Mouse (Mus musculus): ENCODE measurements at regions not wholly inside any gene's neighbourhood (a gene's known extent, or its start where the extent isn't known, plus 50 kb on each side); places are given as distances from the start of the nearest gene placed in this dataset.

DNA sequence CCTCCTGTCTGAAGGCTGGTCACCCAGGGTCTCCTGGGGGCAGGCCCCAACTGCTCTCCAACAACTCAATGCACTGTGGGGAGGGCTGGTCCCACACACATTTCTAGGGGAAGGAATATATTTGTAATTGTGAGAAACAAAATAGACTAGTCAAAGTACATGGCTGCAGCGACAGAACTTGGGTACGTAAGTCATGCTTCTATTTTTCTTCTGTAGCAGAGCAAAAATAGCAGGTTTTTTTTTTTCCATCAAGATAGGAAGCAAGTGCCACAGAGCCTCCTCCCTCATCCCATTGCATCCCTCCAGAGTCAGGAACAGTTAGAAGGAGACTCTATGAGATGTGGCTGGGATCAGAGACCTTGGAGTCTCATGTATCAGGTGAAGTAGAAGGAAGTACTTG, 124.9 kb upstream of the Tnr start:
- intact Hi-C loops (cut with DNase I), result loop anchor here (5.0 to 10.0 kb wide), 3 partner anchors 124 to 786 kb away; partner anchors contain the start of gene Tnr
- DNase-seq (ENCODE audit: low spot score), result no peak

DNA sequence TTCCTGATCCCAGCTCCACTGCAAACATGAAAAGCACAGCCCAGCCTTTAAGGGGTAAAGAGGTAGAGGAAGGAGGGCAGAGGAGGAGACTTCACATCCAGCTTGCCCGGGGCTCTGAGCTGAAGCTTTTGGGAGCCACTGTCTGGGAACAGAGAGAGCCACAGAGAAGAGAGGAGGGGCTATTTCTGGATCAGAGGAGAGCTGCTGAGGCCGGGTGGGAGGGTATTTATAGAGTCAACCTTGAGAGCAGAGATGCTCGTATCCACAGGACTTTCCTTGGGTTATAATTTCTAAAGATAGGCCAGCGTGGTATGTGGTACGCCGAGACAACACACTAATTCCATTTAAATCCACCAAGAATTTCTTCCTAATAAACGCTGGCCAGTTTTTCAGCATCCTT, 117.3 kb upstream of the Tnr start:
- DNase-seq (ENCODE audit: low spot score), result no peak
- intact Hi-C loops (cut with DNase I), result no loop called here

DNA sequence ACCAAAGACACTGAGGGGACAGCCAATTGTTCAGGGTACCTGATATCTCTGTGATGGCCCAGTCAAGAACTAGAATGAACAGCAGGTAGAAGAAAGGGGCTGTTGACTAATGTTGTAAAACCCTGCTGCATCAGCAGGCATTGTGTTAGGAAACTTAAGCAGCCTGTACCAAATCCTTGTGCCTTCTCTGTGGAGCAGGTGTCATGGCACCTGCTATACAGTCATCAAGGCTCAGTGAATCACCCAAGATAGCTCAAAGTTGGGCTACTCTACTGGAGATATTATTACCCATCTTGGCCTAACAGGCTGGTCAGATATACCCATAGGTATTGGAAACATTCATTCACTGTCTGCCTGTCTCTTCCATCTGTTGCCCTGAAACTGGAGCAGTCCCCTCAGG, 116.8 kb upstream of the Tnr start:
- intact Hi-C loops (cut with DNase I), result no loop called here
- DNase-seq (ENCODE audit: low spot score), result no peak

DNA sequence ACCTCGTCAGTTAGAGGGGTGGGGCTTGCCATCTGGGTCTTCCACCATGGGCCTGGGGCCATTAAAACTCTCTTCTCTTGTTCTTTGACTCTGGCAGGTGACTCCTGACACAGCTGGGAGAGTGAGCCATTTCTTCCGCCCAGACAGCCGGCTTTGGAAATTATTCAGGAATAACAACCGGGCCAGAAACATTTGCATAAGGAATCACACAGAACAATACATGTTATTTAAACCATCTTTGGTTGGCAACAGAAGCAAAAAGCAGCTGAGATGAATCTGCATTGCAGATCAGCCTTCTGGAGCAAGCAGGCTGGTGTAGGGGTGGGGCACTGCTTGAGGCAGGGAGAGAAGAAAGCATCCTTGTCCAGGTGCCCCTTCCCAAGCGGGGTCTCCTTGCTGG, 110.2 kb upstream of the Tnr start:
- intact Hi-C loops (cut with DNase I), result loop anchor here (10.0 kb wide), 1 partner anchor 261 kb away; no protein-coding TSS in a partner anchor
- DNase-seq (ENCODE audit: low spot score), result no peak

DNA sequence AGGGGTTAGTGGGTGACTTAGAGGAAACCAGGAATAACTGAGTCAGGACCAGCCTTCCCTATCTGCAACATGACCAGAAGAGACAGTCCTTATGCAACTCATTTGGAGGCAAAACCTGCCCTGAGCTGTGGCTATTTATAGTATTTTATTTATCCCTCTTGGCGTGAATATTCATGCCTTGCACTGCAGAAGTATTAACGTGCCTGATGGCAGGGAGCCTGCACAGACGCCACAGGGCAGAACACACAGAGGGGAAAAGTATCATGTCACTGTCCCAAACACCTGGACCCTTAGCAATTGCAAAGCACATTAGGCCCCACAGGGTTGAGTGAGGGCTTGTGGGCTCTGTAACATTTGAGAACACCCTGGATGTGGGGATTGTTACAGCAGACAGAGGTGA, 107.9 kb upstream of the Tnr start:
- no peak for DNase-seq (ENCODE audit: low spot score)
- intact Hi-C loops (cut with DNase I), result loop anchor here (10.0 kb wide), 1 partner anchor 259 kb away; no protein-coding TSS in a partner anchor

DNA sequence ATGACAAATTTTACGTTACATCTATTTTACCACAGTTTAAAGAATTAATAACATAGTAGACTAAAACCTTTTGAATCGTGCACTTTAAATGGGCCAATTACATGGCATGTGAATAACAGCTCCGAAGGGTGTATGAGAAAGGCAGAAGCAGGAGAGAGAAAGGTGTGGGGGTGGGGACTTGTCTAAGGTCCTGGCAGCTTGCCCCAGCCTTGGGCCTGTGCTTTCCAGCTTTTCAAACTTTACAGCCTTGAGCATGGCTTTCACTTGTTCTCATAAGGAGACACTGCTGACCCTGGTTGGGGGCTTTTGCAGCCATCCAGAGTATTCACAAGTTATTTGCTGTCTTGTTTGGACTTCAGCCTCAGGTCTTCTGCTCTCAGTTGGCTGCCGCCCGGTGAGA, 106.4 kb upstream of the Tnr start:
- intact Hi-C loops (cut with DNase I), result loop anchor here (10.0 kb wide), 1 partner anchor 258 kb away; no protein-coding TSS in a partner anchor
- DNase-seq (ENCODE audit: low spot score), result no peak

DNA sequence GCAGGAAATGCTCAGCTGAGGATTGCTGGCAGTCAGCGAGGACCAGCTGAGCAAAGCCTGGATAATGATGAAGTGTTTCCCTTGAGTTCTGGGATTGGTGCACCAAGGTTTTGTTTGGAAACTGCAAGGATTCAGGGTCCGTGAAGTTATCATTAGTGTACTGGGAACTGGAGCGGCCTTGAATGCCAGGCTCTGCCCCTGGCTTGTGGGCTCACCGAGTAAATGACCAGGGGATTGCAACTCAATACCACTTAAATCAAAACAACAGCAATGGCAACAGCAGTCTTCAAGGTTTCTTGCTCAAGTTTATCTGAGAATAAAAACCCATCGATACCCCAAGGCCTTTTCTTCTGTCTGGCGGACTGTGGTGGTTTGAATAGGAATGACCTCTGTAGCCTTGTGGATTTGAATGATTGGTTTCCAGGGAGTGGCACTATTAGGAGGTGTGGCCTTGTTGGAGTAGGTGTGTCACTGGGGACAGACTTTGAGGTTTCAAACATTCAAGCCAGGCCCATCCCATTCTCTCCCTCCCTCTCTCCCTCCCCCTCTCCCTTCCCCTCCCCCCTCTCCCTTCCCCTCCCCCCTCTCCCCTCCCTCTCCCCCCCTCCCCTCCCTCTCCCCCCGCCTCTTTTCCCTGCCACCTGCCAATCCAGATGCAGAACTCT, 104.1 kb upstream of the Tnr start:
- no peak for DNase-seq (ENCODE audit: low spot score)

DNA sequence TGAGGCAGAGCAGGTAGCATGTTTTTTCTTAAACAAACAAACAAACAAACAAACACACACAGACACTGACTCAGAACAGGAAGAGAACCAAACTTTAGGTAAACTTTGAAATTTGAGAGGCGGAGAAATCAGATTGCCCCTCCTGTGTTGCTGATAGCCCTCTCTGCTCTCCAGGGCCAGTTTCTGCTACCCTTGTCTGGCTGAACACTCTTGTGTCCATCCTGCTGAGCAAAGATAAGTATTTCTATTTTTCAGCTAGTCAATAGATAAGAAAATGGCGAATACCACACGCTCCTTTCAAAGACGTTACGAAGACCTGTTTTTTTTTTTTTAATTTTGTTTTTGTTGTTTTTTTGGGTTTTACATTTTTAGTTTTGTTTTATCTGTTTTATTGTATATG, 103.4 kb upstream of the Tnr start:
- no peak for DNase-seq (ENCODE audit: low spot score)
- intact Hi-C loops (cut with DNase I), result no loop called here

More for the DNA sequence above, 104.1 kb upstream of the Tnr start:
- intact Hi-C loops (cut with DNase I), result loop anchor here (10.0 kb wide), 1 partner anchor 255 kb away; no protein-coding TSS in a partner anchor

DNA sequence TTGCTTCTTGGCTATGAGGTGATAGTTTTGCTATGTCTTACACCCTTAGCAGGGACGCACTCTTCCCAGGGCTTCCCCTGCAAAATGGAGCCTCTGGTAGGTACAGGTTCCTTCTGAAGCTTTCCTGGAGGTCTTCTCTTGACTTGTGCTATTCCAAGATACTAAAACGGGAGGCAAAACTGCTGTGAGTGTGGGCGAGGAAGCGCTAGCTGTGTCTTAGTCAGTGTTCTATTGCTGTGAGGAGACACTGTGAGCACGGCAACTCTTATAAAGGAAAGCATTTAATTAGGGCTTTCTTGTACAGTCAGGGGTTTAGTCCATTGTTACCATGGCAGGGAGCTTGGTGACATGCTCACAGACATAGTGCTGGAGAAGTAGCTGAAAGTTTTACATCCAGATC, 99.9 kb upstream of the Tnr start:
- no peak for DNase-seq (ENCODE audit: low spot score)
- intact Hi-C loops (cut with DNase I), result no loop called here

DNA sequence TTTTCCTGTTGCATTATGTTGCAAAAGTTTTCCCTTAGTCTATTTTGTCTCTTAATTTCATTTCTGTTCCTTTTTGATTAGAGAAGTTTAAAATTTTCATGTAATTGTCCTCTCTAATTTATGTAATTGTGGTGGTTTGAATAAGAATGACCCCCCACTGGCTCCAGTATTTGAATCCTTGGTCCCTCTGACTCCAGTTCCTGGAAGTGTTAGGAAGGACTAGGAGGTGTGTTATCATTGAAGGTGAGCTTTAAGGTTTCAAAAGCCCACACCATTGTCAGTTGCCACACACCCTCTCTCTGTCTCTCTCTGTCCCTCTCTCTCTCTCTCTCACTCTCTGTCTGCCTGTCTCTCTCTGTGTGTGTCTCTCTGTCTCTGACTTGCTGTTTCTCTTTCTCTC, 93.6 kb upstream of the Tnr start:
- DNase-seq (ENCODE audit: low spot score), result no peak
- intact Hi-C loops (cut with DNase I), result no loop called here

DNA sequence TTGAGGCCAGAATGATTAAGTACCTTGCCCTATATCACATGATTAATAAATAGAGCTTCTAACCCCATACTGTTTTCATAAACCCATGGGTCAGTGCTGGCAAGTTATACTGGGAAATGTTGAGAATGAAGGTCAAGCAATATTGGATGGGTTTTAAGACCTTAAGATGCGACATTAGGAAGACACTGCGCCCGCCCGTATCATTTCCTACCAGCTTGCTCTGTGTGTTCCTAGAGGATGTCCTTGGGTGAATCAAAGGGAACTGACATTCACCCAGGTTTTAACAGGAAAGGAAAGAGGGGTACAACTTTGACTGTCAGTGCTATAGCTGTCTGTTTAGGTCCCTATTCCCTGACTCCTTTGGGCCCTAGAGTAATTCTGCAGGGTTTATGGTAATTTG, 90.0 kb upstream of the Tnr start:
- intact Hi-C loops (cut with DNase I), result no loop called here
- DNase-seq (ENCODE audit: low spot score), result no peak

DNA sequence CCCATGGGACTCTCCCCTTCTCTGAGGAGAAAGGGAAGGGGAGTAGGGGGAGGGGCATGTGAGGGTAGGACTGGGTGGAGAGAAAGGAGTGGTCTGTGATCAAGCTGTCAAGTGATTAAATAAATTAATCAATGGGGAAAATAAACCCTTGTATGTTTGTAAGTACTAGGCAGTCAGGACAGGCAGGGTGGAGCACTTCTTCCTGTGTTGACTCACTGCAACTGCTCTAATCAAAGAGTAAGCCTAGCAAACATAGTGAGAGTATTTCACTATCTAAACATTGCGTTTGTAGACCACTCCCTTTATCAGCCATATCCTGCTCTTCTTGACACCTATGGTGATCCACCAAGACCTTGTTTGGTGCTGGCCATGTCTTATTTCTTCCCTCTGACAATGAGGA, 82.8 kb upstream of the Tnr start:
- no peak for DNase-seq (ENCODE audit: low spot score)
- intact Hi-C loops (cut with DNase I), result no loop called here

DNA sequence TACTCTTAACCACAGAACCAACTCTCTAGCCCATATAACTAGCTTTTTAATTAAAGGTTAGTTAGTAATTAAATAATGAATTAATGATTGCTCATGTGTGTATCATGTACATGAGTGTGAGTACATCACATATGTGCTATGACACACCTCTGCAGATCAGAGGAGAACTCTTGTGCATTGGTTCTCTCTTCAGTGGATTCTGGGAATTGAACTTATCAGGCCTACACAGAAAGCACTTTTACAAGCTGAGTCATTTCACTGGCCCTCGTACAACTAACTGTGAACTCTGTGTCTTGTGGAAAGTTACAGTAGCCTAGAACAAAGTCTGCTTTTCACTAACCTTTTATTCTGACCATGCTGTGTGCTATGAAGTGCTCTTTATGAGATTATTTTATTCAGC, 79.5 kb upstream of the Tnr start:
- intact Hi-C loops (cut with DNase I), result no loop called here

DNA sequence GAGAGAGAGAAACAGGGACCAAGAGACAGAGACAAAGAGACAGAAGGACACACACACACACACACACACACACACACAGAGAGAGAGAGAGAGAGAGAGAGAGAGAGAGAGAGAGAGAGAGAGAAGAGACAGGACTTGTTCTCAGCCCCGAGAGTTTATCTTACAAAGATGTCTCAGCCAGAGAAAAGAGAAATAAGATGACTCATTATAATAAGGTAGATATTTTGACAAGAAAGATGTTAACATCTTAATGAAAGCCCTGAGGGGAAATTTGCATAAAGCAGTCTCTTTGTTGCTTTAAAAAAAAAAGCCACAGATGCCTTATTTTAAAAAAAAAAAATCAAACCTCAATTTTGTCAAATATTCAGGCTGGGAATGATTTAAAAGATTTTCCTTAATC, 78.1 kb upstream of the Tnr start:
- intact Hi-C loops (cut with DNase I), result no loop called here
- no peak for DNase-seq (ENCODE audit: low spot score)

More for the DNA sequence above, 79.5 kb upstream of the Tnr start:
- DNase-seq (ENCODE audit: low spot score), result no peak

DNA sequence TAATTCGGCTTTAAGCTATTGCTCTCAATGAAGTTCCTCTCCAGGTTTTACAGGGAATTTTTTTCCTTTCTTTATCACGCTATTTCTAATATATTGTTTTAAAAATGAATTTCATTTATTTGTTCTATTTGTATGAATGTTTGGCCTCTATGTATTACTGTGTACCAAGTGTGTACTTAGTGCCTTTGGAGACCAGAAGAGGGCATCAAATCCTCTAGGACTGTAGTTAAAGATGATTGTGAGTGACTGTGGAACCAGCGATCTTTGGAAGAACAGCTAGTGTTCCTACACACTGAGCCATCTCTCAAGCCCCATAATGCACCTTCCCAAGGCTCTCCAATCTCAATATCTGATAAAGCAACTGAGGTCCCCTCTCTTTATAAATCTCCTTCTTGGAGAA, 72.1 kb upstream of the Tnr start:
- no peak for DNase-seq (ENCODE audit: low spot score)
- intact Hi-C loops (cut with DNase I), result no loop called here

DNA sequence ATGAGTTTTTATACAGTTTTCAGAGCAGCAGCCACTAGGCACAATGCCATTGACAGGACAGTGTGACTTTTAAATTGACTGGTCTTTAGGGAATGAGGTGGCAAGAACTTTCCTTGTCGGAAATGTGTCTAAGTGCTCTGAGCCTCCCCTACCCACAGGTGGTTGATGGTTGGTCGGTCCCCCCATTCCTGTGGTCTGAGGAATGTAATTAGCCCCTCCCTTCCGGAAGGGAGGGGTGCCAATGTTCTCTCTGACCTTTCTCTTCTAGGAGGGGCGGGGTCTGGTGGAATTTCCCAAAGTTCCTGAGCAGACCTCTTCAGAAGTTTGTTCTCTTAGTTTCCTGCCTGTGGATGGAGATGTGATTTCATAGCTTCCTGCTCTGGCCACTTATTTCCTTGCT, 62.7 kb upstream of the Tnr start:
- DNase-seq (ENCODE audit: low spot score), result no peak
- intact Hi-C loops (cut with DNase I), result no loop called here

DNA sequence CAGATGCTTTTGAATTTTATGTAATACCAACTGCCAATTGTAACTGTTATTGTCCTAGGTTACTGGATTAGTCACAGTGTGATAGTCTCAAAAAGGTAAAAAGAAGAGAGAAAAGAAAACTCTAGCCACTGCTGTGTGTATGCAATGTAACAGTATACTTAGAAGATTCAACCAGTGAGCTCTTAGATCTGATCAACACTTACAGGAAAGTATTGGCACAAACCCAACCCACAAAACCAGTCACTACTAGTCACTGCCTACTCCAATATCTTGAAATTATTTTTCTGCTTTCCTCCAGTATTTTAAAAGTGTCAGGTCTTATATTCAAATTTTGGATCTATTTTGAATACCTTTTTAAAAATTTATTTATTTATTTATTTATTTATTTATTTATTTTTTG, 52.6 kb upstream of the Tnr start:
- intact Hi-C loops (cut with DNase I), result no loop called here
- DNase-seq (ENCODE audit: low spot score), result no peak

All from heart, postnatal 25 days (tissue).